Mouse (Mus musculus): ENCODE measurements around the gene D430041D05Rik.

Gene D430041D05Rik

GRCm38 (mm10) chr2:104260920-104261740 lies 149.7 kb downstream of the D430041D05Rik start:
- DNase-seq (ENCODE audit: low spot score), result no peak

GRCm38 (mm10) chr2:104256585-104256984 lies 154.2 kb downstream of the D430041D05Rik start:
- DNase-seq (ENCODE audit: low spot score), result no peak

GRCm38 (mm10) chr2:104254944-104255343 lies 155.9 kb downstream of the D430041D05Rik start:
- no peak for DNase-seq (ENCODE audit: low spot score)

GRCm38 (mm10) chr2:104253341-104253740 lies 157.5 kb downstream of the D430041D05Rik start:
- DNase-seq (ENCODE audit: low spot score), result no peak

- no peak for DNase-seq (ENCODE audit: low spot score)
Observed at GRCm38 (mm10) chr2:104251647-104252046, 159.2 kb downstream of the D430041D05Rik start.

GRCm38 (mm10) chr2:104249856-104250255 lies 161.0 kb downstream of the D430041D05Rik start:
- DNase-seq (ENCODE audit: low spot score), result no peak

- no peak for DNase-seq (ENCODE audit: low spot score)
Observed at GRCm38 (mm10) chr2:104246851-104247250, 164.0 kb downstream of the D430041D05Rik start.

GRCm38 (mm10) chr2:104242055-104242454 lies 168.8 kb downstream of the D430041D05Rik start:
- no peak for DNase-seq (ENCODE audit: low spot score)

- no peak for DNase-seq (ENCODE audit: low spot score)
Observed at GRCm38 (mm10) chr2:104237141-104237540, 173.7 kb downstream of the D430041D05Rik start.

- DNase-seq (ENCODE audit: low spot score), result no peak
Observed at GRCm38 (mm10) chr2:104230444-104230843, 180.4 kb downstream of the D430041D05Rik start.

- DNase-seq (ENCODE audit: low spot score), result no peak
Observed at GRCm38 (mm10) chr2:104226057-104226456, 184.8 kb downstream of the D430041D05Rik start.

- DNase-seq (ENCODE audit: low spot score), result no peak
Observed at GRCm38 (mm10) chr2:104219733-104220391, 191.0 kb downstream of the D430041D05Rik start.

- DNase-seq (ENCODE audit: low spot score), result no peak
Observed at GRCm38 (mm10) chr2:104218588-104219065, 192.2 kb downstream of the D430041D05Rik start.

- DNase-seq (ENCODE audit: low spot score), result no peak
Observed at GRCm38 (mm10) chr2:104218114-104218513, 192.7 kb downstream of the D430041D05Rik start.

GRCm38 (mm10) chr2:104209408-104209807 lies 201.4 kb downstream of the D430041D05Rik start:
- DNase-seq (ENCODE audit: low spot score), result no peak

- DNase-seq (ENCODE audit: low spot score), result no peak
Observed at GRCm38 (mm10) chr2:104208415-104208814, 202.4 kb downstream of the D430041D05Rik start.

GRCm38 (mm10) chr2:104207948-104208347 lies 202.9 kb downstream of the D430041D05Rik start:
- DNase-seq (ENCODE audit: low spot score), result no peak

- no peak for DNase-seq (ENCODE audit: low spot score)
Observed at GRCm38 (mm10) chr2:104205623-104206022, 205.2 kb downstream of the D430041D05Rik start.

- DNase-seq (ENCODE audit: low spot score), result no peak
Observed at GRCm38 (mm10) chr2:104200211-104200610, 210.6 kb downstream of the D430041D05Rik start.

- no peak for DNase-seq (ENCODE audit: low spot score)
Observed at GRCm38 (mm10) chr2:104198186-104198585, 212.6 kb downstream of the D430041D05Rik start.

GRCm38 (mm10) chr2:104197281-104197680 lies 213.5 kb downstream of the D430041D05Rik start:
- no peak for DNase-seq (ENCODE audit: low spot score)

- no peak for DNase-seq (ENCODE audit: low spot score)
Observed at GRCm38 (mm10) chr2:104192401-104193141, 218.2 kb downstream of the D430041D05Rik start.

All from ovary, postnatal 14 days (tissue).